Mouse (Mus musculus): ENCODE data around the gene Ncoa1. TPM values are rescaled to one million over a fixed set of nuclear protein-coding genes. Genes with fewer than 3 reads are reported as not detected.

The Ncoa1 gene
- polyA plus RNA-seq, 1 experiment from 2014 or later: 14.6 TPM

DNA sequence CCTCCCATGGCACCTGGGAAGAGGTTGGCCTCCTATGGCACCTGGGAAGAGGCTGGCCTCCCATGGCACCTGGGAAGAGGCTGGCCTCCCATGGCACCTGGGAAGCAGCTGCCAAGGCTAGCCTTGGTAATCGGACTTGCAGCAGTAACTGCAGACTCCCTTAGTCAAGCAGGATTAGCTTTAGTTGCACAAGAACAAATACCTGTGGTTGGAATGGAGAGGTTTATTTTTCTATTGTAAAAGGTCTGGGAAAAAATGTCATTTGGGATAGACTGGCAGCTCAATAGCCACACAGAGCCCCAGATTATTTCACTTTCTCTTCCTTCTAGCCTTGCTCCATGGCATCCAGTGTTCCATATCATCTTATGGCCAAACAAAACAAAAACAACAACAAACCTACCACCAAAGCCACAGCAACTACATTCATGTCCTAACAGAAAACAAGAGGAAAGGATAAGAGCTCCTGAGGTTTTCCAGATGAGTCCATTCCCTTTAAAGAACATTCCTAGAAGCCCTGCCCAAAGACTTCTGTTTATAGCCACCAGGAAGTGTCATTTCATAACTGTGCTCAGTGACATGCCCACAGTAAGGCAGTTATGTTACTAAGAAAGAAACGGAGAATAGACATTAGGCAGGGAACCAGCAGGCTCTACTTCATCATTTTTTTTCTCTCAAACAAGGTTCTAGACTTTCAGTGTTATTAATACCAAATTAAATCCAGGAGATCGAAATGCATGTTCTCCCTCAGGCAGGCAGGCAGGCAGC, 46.7 kb downstream of the Ncoa1 start:
- no peaks in the 10 kb centered on the region for H3K4me1 ChIP-seq (replicated peaks)
- no peak overlapping the region for H3K4me3 ChIP-seq
- ATAC-seq (ENCODE audit: low read depth): no peak
- no peaks in the 10 kb centered on the region for H3K36me3 ChIP-seq
- no peaks in the 10 kb centered on the region for H3K27me3 ChIP-seq
- H3K4me2 ChIP-seq: no peak overlapping the region
- WGBS: 84% methylated on average over 3 of the region's 3 CpGs
- no peak overlapping the region for H3K27ac ChIP-seq (replicated peaks)
- no peak overlapping the region for H3K9ac ChIP-seq
- no peaks in the 10 kb centered on the region for H3K9me3 ChIP-seq

DNA sequence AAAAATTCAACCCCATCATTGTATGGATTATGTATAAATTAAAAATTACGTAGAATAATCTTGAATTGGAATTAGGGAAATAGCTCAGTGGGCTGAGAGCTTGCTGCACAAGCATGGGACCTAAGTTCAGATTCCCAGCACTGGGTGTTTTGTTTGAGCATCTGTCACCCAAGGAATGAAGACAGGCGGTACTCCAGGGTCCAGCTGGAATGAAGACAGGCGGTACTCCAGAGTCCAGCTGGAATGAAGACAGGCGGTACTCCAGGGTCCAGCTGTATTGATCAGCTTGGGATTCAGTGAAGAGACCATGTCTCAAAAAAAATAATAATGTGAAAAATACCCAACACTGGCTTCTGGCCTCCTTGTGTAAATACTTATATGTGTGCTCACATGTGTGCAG, 58.2 kb downstream of the Ncoa1 start:
- Histone ChIP-seq H3K36me3 (peaks cover 3% of the 10 kb centered on the region; the same call in 1 of the 2 replicates), H3K4me3 (no peak overlapping the region), H3K9ac (no peak overlapping the region), H3K4me1 (replicated peaks) (no peaks in the 10 kb centered on the region), H3K9me3 (no peaks in the 10 kb centered on the region), H3K27ac (replicated peaks) (no peak overlapping the region), H3K27me3 (no peaks in the 10 kb centered on the region), H3K4me2 (no peak overlapping the region)
- WGBS: 86% methylated on average over 4 of the region's 4 CpGs
- no peak for ATAC-seq (ENCODE audit: low read depth)

DNA sequence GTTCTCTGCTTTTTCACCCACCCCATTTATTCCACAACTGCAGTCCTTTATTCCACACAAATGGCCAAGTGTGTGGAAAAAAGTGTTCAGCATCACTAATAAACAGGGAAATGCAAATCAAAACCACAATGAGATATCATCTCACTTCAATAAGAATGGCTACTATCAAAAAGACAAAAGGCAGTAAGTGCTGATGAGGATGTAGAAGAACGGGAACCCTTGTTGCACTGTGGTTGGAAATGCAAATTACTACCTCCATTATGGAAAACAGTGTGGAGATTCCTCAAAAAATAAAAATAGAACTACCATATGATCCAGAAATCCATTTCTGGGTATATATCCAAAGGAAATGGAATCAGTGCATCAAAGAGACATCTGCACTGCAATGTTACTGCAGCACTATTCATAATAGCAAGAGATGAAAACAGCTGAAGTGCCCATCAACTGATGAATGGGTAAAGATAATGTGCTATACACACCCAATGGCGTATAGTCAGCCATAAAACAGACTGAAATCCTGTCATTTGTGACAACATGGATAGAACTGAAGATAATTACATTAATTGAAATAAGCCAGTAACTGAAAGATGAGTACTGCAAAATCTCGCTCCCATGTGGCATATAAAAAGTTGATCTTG, 59.2 kb downstream of the Ncoa1 start:
- Histone ChIP-seq H3K4me1 (replicated peaks) (no peaks in the 10 kb centered on the region), H3K4me3 (no peak overlapping the region), H3K36me3 (peaks cover 3% of the 10 kb centered on the region; the same call in 1 of the 2 replicates), H3K9me3 (no peaks in the 10 kb centered on the region), H3K27me3 (no peaks in the 10 kb centered on the region), H3K9ac (no peak overlapping the region), H3K4me2 (no peak overlapping the region), H3K27ac (replicated peaks) (no peak overlapping the region)
- 77% methylated on average over 3 of the region's 3 CpGs for WGBS
- no peak for ATAC-seq (ENCODE audit: low read depth)

DNA sequence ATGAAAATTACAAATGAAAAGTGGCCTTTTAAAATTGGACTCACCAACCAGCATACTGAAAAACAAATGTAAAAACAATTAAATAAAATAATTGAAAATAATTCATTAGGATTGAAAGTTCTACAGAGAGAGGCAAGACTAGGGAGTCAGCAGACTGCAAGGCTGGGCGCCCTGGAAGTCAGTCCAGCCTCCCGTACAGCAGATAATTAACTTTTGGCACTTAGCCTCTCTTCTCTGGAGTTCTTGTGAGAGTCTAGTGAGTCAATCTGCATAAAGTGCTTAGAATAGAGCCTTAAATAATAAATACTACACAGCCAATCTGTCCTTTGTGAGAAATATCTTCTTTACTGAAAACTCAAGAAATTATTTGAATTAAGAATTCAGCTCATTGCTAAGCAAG, 69.9 kb downstream of the Ncoa1 start:
- no peaks in the 10 kb centered on the region for H3K9me3 ChIP-seq
- no peaks in the 10 kb centered on the region for H3K27me3 ChIP-seq
- H3K36me3 ChIP-seq: no peaks in the 10 kb centered on the region
- H3K4me3 ChIP-seq: no peak overlapping the region
- H3K4me1 ChIP-seq (replicated peaks): no peaks in the 10 kb centered on the region
- H3K27ac ChIP-seq (replicated peaks): no peak overlapping the region
- no peak overlapping the region for H3K9ac ChIP-seq
- 65% methylated on average over 2 of the region's 2 CpGs for WGBS
- no peak overlapping the region for H3K4me2 ChIP-seq
- no peak for ATAC-seq (ENCODE audit: low read depth)

DNA sequence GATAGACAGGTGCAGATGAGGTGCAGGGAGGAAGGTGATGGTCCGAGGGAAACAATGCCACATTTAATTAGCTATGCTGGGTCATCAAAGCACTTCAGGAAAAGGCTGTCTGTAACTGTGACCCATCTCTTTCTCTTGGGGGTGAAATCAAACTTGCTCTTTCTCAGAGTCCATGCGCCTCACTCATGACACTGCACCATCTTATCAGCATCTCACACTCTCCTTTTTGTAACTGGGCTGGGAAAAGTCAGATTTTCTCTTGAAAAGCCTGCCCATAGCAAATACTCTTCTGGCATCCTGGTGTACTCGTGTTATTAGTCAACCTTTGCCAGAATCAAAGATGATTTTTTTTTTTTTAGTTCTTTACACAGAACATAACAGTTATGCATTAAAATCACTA, 70.8 kb downstream of the Ncoa1 start:
- Histone ChIP-seq H3K9me3 (no peaks in the 10 kb centered on the region), H3K9ac (no peak overlapping the region), H3K4me3 (no peak overlapping the region), H3K4me1 (replicated peaks) (0 out of 2 replicates have a peak, but pooled peaks cover 3% of the 10 kb centered on the region), H3K27me3 (no peaks in the 10 kb centered on the region), H3K27ac (replicated peaks) (no peak overlapping the region), H3K36me3 (no peaks in the 10 kb centered on the region), H3K4me2 (no peak overlapping the region)
- ATAC-seq (ENCODE audit: low read depth): no peak
- 82% methylated on average over 3 of the region's 3 CpGs for WGBS

DNA sequence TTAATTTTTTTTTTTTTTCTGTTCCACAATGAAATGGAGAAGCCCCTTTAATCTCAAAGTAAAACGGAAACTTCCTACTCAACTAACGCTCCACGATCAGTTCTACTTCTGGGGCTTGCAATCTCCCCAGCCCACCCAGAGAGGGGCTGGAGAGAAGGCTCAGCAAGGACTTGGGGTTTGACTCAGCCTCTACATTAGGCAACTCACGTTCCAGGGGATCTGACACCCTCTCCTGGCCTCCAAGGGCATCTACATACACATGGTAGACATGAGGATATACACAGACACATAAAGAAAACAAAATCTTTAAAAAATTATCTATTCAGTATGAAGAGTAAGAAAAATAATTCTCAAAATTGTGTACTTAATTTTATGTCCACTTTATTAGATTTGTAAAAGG, 73.8 kb downstream of the Ncoa1 start:
- Histone ChIP-seq H3K9me3 (no peaks in the 10 kb centered on the region), H3K4me1 (replicated peaks) (0 out of 2 replicates have a peak, but pooled peaks cover 3% of the 10 kb centered on the region), H3K9ac (no peak overlapping the region), H3K4me3 (no peak overlapping the region), H3K36me3 (no peaks in the 10 kb centered on the region), H3K27me3 (no peaks in the 10 kb centered on the region), H3K4me2 (no peak overlapping the region), H3K27ac (replicated peaks) (no peak overlapping the region)
- WGBS: 72% methylated on average over 4 of the region's 4 CpGs
- ATAC-seq (ENCODE audit: low read depth): no peak

DNA sequence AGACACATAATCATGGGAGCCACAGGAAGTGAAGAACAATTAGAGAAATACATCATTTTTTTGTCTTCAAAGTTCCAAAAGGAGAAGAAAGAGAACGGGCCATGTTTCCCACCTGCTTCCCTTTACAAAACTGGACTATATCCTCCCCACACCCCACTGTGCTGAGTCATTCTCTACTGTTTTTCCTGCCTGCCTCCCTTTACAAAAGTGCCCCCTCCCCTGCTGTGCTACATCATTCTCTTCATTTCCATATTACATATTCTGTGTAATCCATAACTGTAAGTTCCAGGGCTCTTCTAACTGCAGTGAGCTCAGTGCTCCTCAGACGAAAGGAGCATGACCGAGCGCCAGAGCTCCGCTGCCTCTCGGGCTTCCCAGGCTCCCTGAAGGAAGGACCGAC, 80.8 kb downstream of the Ncoa1 start:
- H3K9ac ChIP-seq: no peak overlapping the region
- H3K27ac ChIP-seq (replicated peaks): no peak overlapping the region
- H3K4me1 ChIP-seq (replicated peaks): 0 out of 2 replicates have a peak, but pooled peaks cover 2% of the 10 kb centered on the region
- WGBS: 78% methylated on average over 7 of the region's 7 CpGs
- no peak for ATAC-seq (ENCODE audit: low read depth)
- H3K4me2 ChIP-seq: no peak overlapping the region
- H3K36me3 ChIP-seq: no peaks in the 10 kb centered on the region
- no peaks in the 10 kb centered on the region for H3K9me3 ChIP-seq
- H3K27me3 ChIP-seq: no peaks in the 10 kb centered on the region
- no peak overlapping the region for H3K4me3 ChIP-seq

DNA sequence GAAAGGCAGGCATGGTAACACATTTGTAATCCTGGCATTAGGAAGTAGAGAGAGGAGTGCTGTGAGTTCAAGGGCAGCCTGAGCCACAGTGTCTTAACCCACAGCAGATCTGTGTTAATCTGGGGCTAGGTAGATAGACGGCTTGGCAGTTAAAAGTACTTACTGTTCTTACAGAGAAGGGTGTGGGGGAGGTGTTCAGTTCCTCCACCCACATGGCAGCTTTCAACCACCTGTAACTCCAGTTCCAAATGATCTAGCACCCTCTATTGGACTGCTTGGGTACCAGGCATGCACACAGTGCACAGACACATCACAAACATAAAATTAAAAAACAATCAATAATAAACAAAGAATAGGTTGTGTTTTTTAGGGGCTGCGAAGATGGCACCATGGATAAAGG, 84.4 kb downstream of the Ncoa1 start:
- no peaks in the 10 kb centered on the region for H3K27me3 ChIP-seq
- H3K4me1 ChIP-seq (replicated peaks): 0 out of 2 replicates have a peak, but pooled peaks cover 9% of the 10 kb centered on the region
- no peak overlapping the region for H3K27ac ChIP-seq (replicated peaks)
- WGBS: 70% methylated on average over 2 of the region's 2 CpGs
- no peak overlapping the region for H3K9ac ChIP-seq
- no peak for ATAC-seq (ENCODE audit: low read depth)
- no peaks in the 10 kb centered on the region for H3K36me3 ChIP-seq
- H3K4me2 ChIP-seq: no peak overlapping the region
- H3K4me3 ChIP-seq: no peak overlapping the region
- H3K9me3 ChIP-seq: no peaks in the 10 kb centered on the region

DNA sequence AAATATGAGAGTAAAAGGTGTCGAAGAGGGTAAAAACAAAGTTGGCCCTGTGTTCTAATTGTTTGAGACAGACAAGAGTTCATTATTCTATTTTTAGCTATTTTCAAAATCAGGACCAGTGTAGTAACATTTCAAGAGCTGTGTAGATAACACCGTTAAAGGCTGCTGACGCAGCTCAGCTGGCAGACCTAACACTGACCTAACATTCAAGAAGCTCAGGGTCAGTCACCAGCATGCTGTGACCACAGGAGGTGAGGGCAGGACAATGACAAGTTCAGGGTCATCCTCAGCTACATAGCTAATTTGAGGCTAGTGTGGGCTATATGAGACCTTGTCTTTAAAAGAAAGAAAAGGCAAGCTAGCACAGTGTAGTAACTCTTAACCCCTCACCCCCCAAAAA, 84.9 kb downstream of the Ncoa1 start:
- no peak overlapping the region for H3K27ac ChIP-seq (replicated peaks)
- H3K27me3 ChIP-seq: no peaks in the 10 kb centered on the region
- H3K36me3 ChIP-seq: no peaks in the 10 kb centered on the region
- no peak overlapping the region for H3K4me2 ChIP-seq
- H3K4me3 ChIP-seq: no peak overlapping the region
- H3K4me1 ChIP-seq (replicated peaks): 0 out of 2 replicates have a peak, but pooled peaks cover 9% of the 10 kb centered on the region
- no peak for ATAC-seq (ENCODE audit: low read depth)
- no peaks in the 10 kb centered on the region for H3K9me3 ChIP-seq
- H3K9ac ChIP-seq: no peak overlapping the region
- WGBS: 86% methylated on average over 3 of the region's 3 CpGs

DNA sequence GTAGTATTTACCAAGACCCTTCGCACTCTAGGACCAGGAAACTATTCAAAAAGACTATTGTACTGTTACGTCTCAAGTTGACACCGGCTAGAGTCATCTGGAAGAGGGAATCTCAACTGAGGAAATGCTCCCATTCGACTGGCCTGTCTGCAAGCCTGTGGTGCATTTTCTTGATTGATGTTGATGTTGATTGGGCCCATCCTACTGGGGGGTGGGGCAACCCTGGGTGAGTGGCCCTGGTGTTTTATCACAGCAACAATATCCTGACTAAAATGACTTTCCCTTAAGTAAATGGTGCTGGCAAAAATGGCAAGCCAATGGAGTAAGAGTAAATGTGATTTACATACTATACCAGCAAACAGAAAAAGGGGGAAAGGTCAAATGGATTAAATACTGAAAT, 85.7 kb downstream of the Ncoa1 start:
- H3K36me3 ChIP-seq: no peaks in the 10 kb centered on the region
- ATAC-seq (ENCODE audit: low read depth): no peak
- no peak overlapping the region for H3K4me2 ChIP-seq
- H3K9me3 ChIP-seq: no peaks in the 10 kb centered on the region
- no peak overlapping the region for H3K9ac ChIP-seq
- 45% methylated on average over 4 of the region's 4 CpGs for WGBS
- 0 out of 2 replicates have a peak, but pooled peaks cover 7% of the 10 kb centered on the region for H3K4me1 ChIP-seq (replicated peaks)
- H3K27me3 ChIP-seq: no peaks in the 10 kb centered on the region
- H3K27ac ChIP-seq (replicated peaks): no peak overlapping the region
- no peak overlapping the region for H3K4me3 ChIP-seq

DNA sequence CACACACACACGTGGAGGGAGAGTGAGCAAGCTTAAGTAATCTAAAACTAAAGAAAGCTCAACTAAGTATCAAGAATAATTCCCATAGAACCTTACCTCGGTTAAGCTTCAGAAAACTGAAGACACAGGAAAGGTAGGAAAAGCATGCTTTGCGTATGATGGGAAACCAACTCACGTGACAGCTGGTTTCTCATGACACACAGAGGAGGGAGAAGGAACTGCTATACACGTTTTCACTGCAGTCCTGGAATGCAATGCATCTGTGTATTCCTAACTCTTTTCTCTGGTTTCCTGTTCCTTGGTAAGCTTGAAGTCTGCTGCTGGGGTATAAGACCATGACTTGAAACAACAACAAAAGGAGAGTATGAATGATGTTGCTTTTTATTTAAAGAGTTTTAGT, 86.3 kb downstream of the Ncoa1 start:
- Histone ChIP-seq H3K9ac (no peak overlapping the region), H3K4me2 (no peak overlapping the region), H3K27me3 (no peaks in the 10 kb centered on the region), H3K36me3 (no peaks in the 10 kb centered on the region), H3K4me3 (no peak overlapping the region), H3K9me3 (no peaks in the 10 kb centered on the region), H3K27ac (replicated peaks) (no peak overlapping the region), H3K4me1 (replicated peaks) (0 out of 2 replicates have a peak, but pooled peaks cover 11% of the 10 kb centered on the region)
- ATAC-seq (ENCODE audit: low read depth): no peak
- 76% methylated on average over 5 of the region's 5 CpGs for WGBS

DNA sequence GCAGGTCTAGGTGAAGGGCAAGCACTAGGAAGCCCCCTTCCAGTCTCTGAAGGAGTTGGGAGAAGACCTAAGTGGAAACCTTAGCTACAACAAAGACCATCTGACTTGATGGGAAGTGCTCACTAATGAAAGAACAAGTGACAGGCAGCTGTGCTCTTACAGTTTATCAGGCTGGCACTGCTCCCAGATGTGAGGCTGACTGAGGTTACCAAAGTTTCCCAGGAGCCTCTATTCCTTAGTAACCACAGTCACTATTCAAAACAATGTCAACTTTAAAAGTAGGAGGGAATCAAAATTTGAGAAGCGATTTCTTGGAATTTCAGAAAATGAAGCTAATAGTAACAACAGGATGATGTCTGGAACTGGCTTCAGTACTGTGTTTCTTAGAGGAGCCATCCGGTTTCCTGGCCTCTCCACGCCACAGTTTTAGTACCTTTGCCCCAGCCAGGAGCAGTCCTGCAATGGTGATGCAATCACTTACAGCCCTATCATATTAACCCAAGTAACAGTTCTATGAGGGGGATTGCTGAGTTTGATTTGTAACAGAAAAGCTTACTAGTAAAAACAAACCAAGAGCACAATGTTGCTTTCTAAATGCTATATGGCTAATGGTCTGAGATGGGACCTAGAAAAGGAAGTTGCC, 90.8 kb downstream of the Ncoa1 start:
- Histone ChIP-seq H3K4me2 (no peak overlapping the region), H3K4me3 (no peak overlapping the region), H3K27ac (replicated peaks) (no peak overlapping the region), H3K9ac (no peak overlapping the region), H3K4me1 (replicated peaks) (0 out of 2 replicates have a peak, but pooled peaks cover 11% of the 10 kb centered on the region), H3K27me3 (no peaks in the 10 kb centered on the region), H3K36me3 (no peaks in the 10 kb centered on the region), H3K9me3 (no peaks in the 10 kb centered on the region)
- no peak for ATAC-seq (ENCODE audit: low read depth)
- 92% methylated on average over 3 of the region's 3 CpGs for WGBS

Data from neural tube, embryonic 13.5 days (tissue).